Mouse (Mus musculus) lung, embryonic 16.5 days (tissue): Measurements from ENCODE around the gene Gpr150. TPM values are rescaled to one million over a fixed set of nuclear protein-coding genes. Genes with fewer than 3 reads are reported as not detected.

ENCODE experiments used
- ATAC-seq: fragments of 200-750 bp; cut with Nextera tagmentation; 2 replicates; pipeline ENCODE4 v1.8.0; 2017; ENCODE audit warnings: low read depth, mild to moderate bottlenecking, moderate library complexity
- H3K27ac ChIP-seq: fragments of 300-500 bp; sonication (generic); 2 replicates; pipeline ENCODE4 v1.5.1; 2014; ENCODE audit warnings: mild to moderate bottlenecking, control low read depth, low read length
- H3K27me3 ChIP-seq: fragments of 300-500 bp; sonication (generic); 2 replicates; pipeline ENCODE4 v1.6.1; 2014; ENCODE audit warnings: low read depth, low read length, mixed read lengths; ENCODE audit not compliant: control insufficient read depth, insufficient read depth
- H3K36me3 ChIP-seq: fragments of 300-500 bp; sonication (generic); 2 replicates; pipeline ENCODE4 v1.6.1; 2014; ENCODE audit warnings: low read length; ENCODE audit not compliant: control insufficient read depth, insufficient read depth
- H3K4me1 ChIP-seq: fragments of 300-500 bp; sonication (generic); replicated peaks from 2 replicates; pipeline ENCODE4 v1.6.1; 2014; ENCODE audit warnings: low read length, mixed read lengths; ENCODE audit not compliant: control insufficient read depth, insufficient read depth
- H3K4me2 ChIP-seq: fragments of 300-500 bp; sonication (generic); 2 replicates; pipeline ENCODE4 v1.6.1; 2014; ENCODE audit warnings: low read depth, low read length, control low read depth
- H3K4me3 ChIP-seq: fragments of 300-500 bp; sonication (generic); 2 replicates; pipeline ENCODE4 v1.5.1; 2014; ENCODE audit warnings: mild to moderate bottlenecking, low read length, control low read depth
- H3K9ac ChIP-seq: fragments of 300-500 bp; sonication (generic); 2 replicates; pipeline ENCODE4 v1.6.1; 2014; ENCODE audit warnings: low read length, control low read depth
- H3K9me3 ChIP-seq: fragments of 300-500 bp; sonication (generic); 2 replicates; pipeline ENCODE4 v1.6.1; 2016; ENCODE audit warnings: low read length; ENCODE audit not compliant: control insufficient read depth
- WGBS: fragments of 180-500 bp; shearing (Covaris S2); extraction: QIAGEN DNeasy Blood & Tissue Kit; methylation state at CpG from one replicate; pipeline ENCODE4 v1.1.7; 2014; 5-methylcytosine and 5-hydroxymethylcytosine counted together
- polyA plus RNA-seq: library from polyadenylated mRNA; unstranded; fragments of >200 nt; fragmentation: Nextera tagmentation; extraction: Ambion mirVana; gene quantifications from 2 replicates; pipeline ENCODE4 v1.2.1, GENCODE M21; 2015

Gpr150 gene
- 0.06 TPM in 1 of 2 replicates, not detected in the other for polyA plus RNA-seq

GRCm38 (mm10) chr13:76056896-76057266 is at the start of gene Gpr150:
Gene Gpr150 (minus strand): TSS chr13:76056996.
- WGBS: 16% methylated on average over 10 of the region's 10 CpGs
- peak within 1 kb of the TSS; percentile 57 for H3K4me3 ChIP-seq
- ATAC-seq: no peak
- no peaks in the 10 kb centered on the region for H3K36me3 ChIP-seq
- peak within 1 kb of the TSS; percentile 53 for H3K9ac ChIP-seq
- no peak within 1 kb of the TSS for H3K27ac ChIP-seq
- no peaks in the 10 kb centered on the region for H3K9me3 ChIP-seq
- peaks cover 16% of the 10 kb centered on the region for H3K4me1 ChIP-seq
- H3K27me3 ChIP-seq: peaks cover 33% of the 10 kb centered on the region
- peak within 1 kb of the TSS; percentile 95 for H3K4me2 ChIP-seq

GRCm38 (mm10) chr13:76101989-76102388 is 45.2 kb upstream of the Gpr150 start:
- H3K4me1 ChIP-seq: 0 out of 2 replicates have a peak, but pooled peaks cover 4% of the 10 kb centered on the region
- H3K27ac ChIP-seq: no peak overlapping the region
- H3K4me3 ChIP-seq: no peak overlapping the region
- no peaks in the 10 kb centered on the region for H3K27me3 ChIP-seq
- no peak for ATAC-seq
- H3K36me3 ChIP-seq: no peaks in the 10 kb centered on the region
- no peak overlapping the region for H3K9ac ChIP-seq
- no peak overlapping the region for H3K4me2 ChIP-seq
- no peaks in the 10 kb centered on the region for H3K9me3 ChIP-seq
- WGBS: 93% methylated on average over 2 of the region's 2 CpGs

- under 1% methylated on average over 34 of the region's 34 CpGs for WGBS
- Histone ChIP-seq H3K36me3 (no peaks in the 10 kb centered on the region), H3K4me3 (peak within 1 kb of the TSS; percentile 88), H3K9me3 (no peaks in the 10 kb centered on the region), H3K27me3 (no peaks in the 10 kb centered on the region), H3K27ac (peak within 1 kb of the TSS; percentile 73), H3K4me1 (0 out of 2 replicates have a peak, but pooled peaks cover 4% of the 10 kb centered on the region), H3K4me2 (peak within 1 kb of the TSS; percentile 78), H3K9ac (peak within 1 kb of the TSS; percentile 85)
- peak; percentile 98 for ATAC-seq
Measured at GRCm38 (mm10) chr13:76098493-76099303, 41.9 kb upstream of the Gpr150 start, which contains the start of the genes Arsk and Ttc37. Gene Arsk (minus strand): TSS chr13:76098660. Gene Ttc37 (plus strand): TSS chr13:76098734.

GRCm38 (mm10) chr13:76098116-76098492 is 41.3 kb upstream of the Gpr150 start:
- H3K4me2 ChIP-seq: peak overlapping the region; percentile 52
- H3K9me3 ChIP-seq: no peaks in the 10 kb centered on the region
- peak; percentile 83 for ATAC-seq
- H3K4me3 ChIP-seq: peak overlapping the region; percentile 88
- peak overlapping the region; percentile 73 for H3K27ac ChIP-seq
- WGBS: 3% methylated on average over 16 of the region's 16 CpGs
- 0 out of 2 replicates have a peak, but pooled peaks cover 4% of the 10 kb centered on the region for H3K4me1 ChIP-seq
- no peaks in the 10 kb centered on the region for H3K36me3 ChIP-seq
- H3K27me3 ChIP-seq: no peaks in the 10 kb centered on the region
- peak overlapping the region; percentile 85 for H3K9ac ChIP-seq

- no peaks in the 10 kb centered on the region for H3K4me1 ChIP-seq
- H3K4me3 ChIP-seq: no peak overlapping the region
- H3K27ac ChIP-seq: no peak overlapping the region
- no peak overlapping the region for H3K9ac ChIP-seq
- WGBS: 73% methylated on average over 1 of the region's 1 CpGs
- H3K4me2 ChIP-seq: no peak overlapping the region
- no peaks in the 10 kb centered on the region for H3K27me3 ChIP-seq
- H3K36me3 ChIP-seq: no peaks in the 10 kb centered on the region
- H3K9me3 ChIP-seq: no peaks in the 10 kb centered on the region
- ATAC-seq: no peak
Measured at GRCm38 (mm10) chr13:76074323-76074722, 17.5 kb upstream of the Gpr150 start.

- no peak for ATAC-seq
- Histone ChIP-seq H3K27ac (no peak overlapping the region), H3K27me3 (no peaks in the 10 kb centered on the region), H3K9ac (no peak overlapping the region), H3K9me3 (no peaks in the 10 kb centered on the region), H3K4me2 (no peak overlapping the region), H3K36me3 (0 out of 2 replicates have a peak, but pooled peaks cover 2% of the 10 kb centered on the region), H3K4me1 (no peaks in the 10 kb centered on the region), H3K4me3 (no peak overlapping the region)
- 74% methylated on average over 13 of the region's 13 CpGs for WGBS
Measured at GRCm38 (mm10) chr13:76064363-76064945, 7.7 kb upstream of the Gpr150 start.

- Histone ChIP-seq H3K4me1 (no peaks in the 10 kb centered on the region), H3K4me2 (no peak overlapping the region), H3K27me3 (no peaks in the 10 kb centered on the region), H3K9ac (no peak overlapping the region), H3K4me3 (no peak overlapping the region), H3K36me3 (0 out of 2 replicates have a peak, but pooled peaks cover 2% of the 10 kb centered on the region), H3K27ac (no peak overlapping the region), H3K9me3 (no peaks in the 10 kb centered on the region)
- no peak for ATAC-seq
- 83% methylated on average over 4 of the region's 4 CpGs for WGBS
Measured at GRCm38 (mm10) chr13:76063548-76063947, 6.8 kb upstream of the Gpr150 start.

- H3K4me2 ChIP-seq: no peak overlapping the region
- no peak overlapping the region for H3K9ac ChIP-seq
- WGBS: 92% methylated on average over 3 of the region's 3 CpGs
- H3K9me3 ChIP-seq: no peaks in the 10 kb centered on the region
- no peak overlapping the region for H3K27ac ChIP-seq
- no peak for ATAC-seq
- H3K4me3 ChIP-seq: no peak overlapping the region
- no peaks in the 10 kb centered on the region for H3K4me1 ChIP-seq
- H3K36me3 ChIP-seq: 0 out of 2 replicates have a peak, but pooled peaks cover 2% of the 10 kb centered on the region
- peaks cover 6% of the 10 kb centered on the region; the same call in 1 of the 2 replicates for H3K27me3 ChIP-seq
Measured at GRCm38 (mm10) chr13:76062569-76062968, 5.8 kb upstream of the Gpr150 start.

GRCm38 (mm10) chr13:76062126-76062525 is 5.3 kb upstream of the Gpr150 start:
- no peak for ATAC-seq
- Histone ChIP-seq H3K4me1 (no peaks in the 10 kb centered on the region), H3K9me3 (no peaks in the 10 kb centered on the region), H3K4me3 (no peak overlapping the region), H3K27me3 (peaks cover 8% of the 10 kb centered on the region; the same call in 1 of the 2 replicates), H3K36me3 (0 out of 2 replicates have a peak, but pooled peaks cover 2% of the 10 kb centered on the region), H3K4me2 (no peak overlapping the region), H3K9ac (no peak overlapping the region), H3K27ac (no peak overlapping the region)
- 82% methylated on average over 3 of the region's 3 CpGs for WGBS
